Mouse (Mus musculus) lung, postnatal 0 days (tissue): ENCODE measurements around the gene Bend6.

Source experiments
- CTCF ChIP-seq: IDR thresholded peaks from 2 replicates; pipeline ENCODE4 v1.5.1; 2016; ENCODE audit warnings: antibody characterized with exemption, mild to moderate bottlenecking
- EP300 ChIP-seq: IDR thresholded peaks from 2 replicates; pipeline ENCODE4 v1.6.1; 2016; ENCODE audit warnings: antibody characterized with exemption, mild to moderate bottlenecking, control low read depth

DNA sequence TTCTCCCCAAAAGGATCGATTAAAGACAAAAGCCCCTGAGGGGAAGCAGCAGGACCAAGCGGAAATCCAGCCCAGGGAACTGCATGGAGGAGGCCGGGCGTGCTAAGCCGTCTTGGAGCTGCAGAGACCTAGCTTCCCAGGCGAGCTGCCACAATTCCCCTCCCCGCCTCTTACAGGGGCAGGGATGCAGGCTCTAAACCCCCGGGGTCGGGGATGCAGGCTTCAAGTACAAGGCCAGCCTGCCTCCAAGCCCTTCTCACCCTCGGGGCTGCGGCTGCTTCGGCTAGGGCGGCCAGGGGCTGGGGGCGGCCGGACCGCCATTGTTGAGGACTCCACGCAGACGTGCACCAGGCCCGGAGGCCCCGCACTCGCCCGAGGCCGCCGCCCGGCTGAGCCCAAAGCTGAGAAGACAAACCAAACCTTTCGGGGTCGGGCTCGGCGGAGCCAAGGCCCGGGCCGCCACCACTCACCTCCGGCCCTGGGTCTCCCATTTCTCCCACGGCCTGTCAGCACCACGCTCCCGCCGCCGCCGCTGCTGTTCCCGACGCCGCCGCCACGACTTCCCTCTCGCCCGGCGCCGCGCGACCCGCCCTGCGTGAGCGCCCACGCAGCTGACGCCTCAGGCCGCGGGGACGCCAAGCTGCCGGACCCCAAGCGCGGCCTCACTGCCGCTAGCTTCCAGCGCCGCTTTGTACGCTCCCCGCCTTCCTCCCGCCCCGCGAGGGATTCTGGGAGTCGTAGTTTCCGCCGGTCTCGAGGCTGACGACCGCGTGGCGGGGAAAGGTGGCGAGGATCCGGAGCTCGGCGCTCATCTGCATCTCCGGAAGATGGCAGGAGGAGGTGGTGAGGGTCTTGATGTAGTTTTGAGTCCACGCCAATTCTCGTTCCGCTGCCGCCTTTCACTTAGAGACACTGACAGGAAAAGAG is 93.5 kb downstream of the Bend6 start, which contains the start of gene Zfp451:
- peak; percentile 44 for TF ChIP-seq CTCF
- TF ChIP-seq EP300: no peak
